8 mouse cellular contexts compared by ENCODE assay signal in the genomic region with DNA sequence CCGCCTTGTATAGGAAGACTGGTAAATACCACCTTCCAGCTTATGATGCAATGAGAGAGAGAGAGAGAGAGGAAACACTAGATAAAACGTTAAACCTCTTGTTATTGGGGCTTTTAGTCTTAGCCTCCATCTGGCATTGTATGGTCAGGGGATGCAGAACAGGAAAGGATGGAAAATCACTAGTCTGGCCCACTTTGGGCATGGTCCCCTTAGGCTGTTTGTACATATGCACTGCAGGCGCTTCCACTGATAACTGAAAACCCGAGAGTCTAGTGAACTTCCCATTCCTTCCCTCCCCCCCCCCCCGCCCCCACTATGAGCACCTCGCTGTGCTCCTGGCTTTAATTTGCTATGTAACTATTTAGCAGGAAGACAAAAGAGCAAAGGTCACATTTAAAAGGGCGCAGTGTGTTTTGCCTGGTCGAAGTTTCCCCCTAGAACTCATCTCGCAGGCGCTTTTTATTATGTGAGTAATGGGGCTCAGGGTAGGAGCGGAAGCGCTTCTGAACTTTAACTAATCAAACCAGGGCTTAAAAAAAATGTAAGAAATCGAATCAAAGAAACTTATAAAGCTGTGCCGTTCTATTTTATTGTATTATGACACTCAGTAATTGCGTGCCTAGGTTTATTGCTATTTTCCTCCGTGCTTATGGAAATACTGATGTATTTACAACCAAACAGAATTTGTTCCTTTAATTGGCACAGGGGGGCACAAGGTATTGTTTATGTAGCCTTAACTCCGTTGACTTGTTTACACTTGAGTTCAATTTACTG. TPM values are rescaled to one million over a fixed set of nuclear protein-coding genes. Genes with fewer than 3 reads are reported as not detected.
DNase-seq lines count a peak whose midpoint lies in the region; ATAC-seq and TF ChIP-seq lines count a peak whose summit lies in the region.

No protein-coding gene starts in this region.

- no peak for TF ChIP-seq CTCF in stomach, postnatal 0 days (IDR thresholded peaks at IDR 0.05; ENCODE audit: low read depth)

- TF ChIP-seq EP300 in stomach, postnatal 0 days (optimal IDR thresholded peaks at IDR 0.05): no peak

- no peak for DNase-seq in lung, postnatal 4 days
- DNase-seq in forelimb bud, embryonic 11.5 days (ENCODE audit: low read depth, low spot score): peak; percentile 92
- DNase-seq in liver, embryonic 13.5 days: no peak
- no peak for DNase-seq in stomach, postnatal 0 days (ENCODE audit: low spot score)
- DNase-seq in frontal cortex, postnatal 14 days (ENCODE audit: low spot score in 2 of 2): no peak
- DNase-seq in cerebellum, postnatal 36 days: no peak
- no peak for DNase-seq in left cerebral cortex, postnatal 10 days (ENCODE audit: extremely low spot score in 1 of 2, low spot score in 2 of 2)

- peak overlapping the region; percentile 16; the same call in 1 of the 2 replicates for H3K4me3 ChIP-seq in lung, embryonic 15.5 days
- H3K4me3 ChIP-seq in liver, embryonic 13.5 days (replicated peaks): peak overlapping the region; percentile 24
- H3K4me3 ChIP-seq in stomach, postnatal 0 days (ENCODE audit: low read depth, low read length): no peak overlapping the region

- intact Hi-C loops in left cerebral cortex, postnatal 10 days (cut with DNase I): no loop called here

- no peak overlapping the region for H3K9ac ChIP-seq in lung, embryonic 15.5 days
- H3K9ac ChIP-seq in liver, embryonic 13.5 days: no peak overlapping the region
- H3K9ac ChIP-seq in stomach, postnatal 0 days (ENCODE audit: low read length): no peak overlapping the region

- no peaks in the 10 kb centered on the region for H3K27me3 ChIP-seq in lung, embryonic 15.5 days
- no peaks in the 10 kb centered on the region for H3K27me3 ChIP-seq in liver, embryonic 13.5 days
- no peaks in the 10 kb centered on the region for H3K27me3 ChIP-seq in stomach, postnatal 0 days (ENCODE audit: control insufficient read depth, insufficient read depth, low read length)

- peak overlapping the region; percentile 42 for H3K27ac ChIP-seq in lung, embryonic 15.5 days
- peak overlapping the region; percentile 37; the same call in 1 of the 2 replicates for H3K27ac ChIP-seq in liver, embryonic 13.5 days
- no peak overlapping the region for H3K27ac ChIP-seq in stomach, postnatal 0 days (replicated peaks)

- H3K4me2 ChIP-seq in lung, embryonic 15.5 days: peak overlapping the region; percentile 43
- H3K4me2 ChIP-seq in liver, embryonic 13.5 days: peak overlapping the region; percentile 46
- H3K4me2 ChIP-seq in stomach, postnatal 0 days (replicated peaks; ENCODE audit: low read depth): peak overlapping the region; percentile 29

- H3K36me3 ChIP-seq in lung, embryonic 15.5 days: no peaks in the 10 kb centered on the region
- no peaks in the 10 kb centered on the region for H3K36me3 ChIP-seq in liver, embryonic 13.5 days
- no peaks in the 10 kb centered on the region for H3K36me3 ChIP-seq in stomach, postnatal 0 days (ENCODE audit: control insufficient read depth, insufficient read depth, low read length)

- peak; percentile 57; the same call in 1 of the 2 replicates for ATAC-seq in lung, embryonic 15.5 days (ENCODE audit: borderline replicate concordance, extremely low read depth, low FRiP score, low TSS enrichment)
- ATAC-seq in liver, embryonic 13.5 days (ENCODE audit: low read depth): peak; percentile 60
- no peak for ATAC-seq in stomach, postnatal 0 days (ENCODE audit: low FRiP score, low TSS enrichment)

- peaks cover 23% of the 10 kb centered on the region for H3K4me1 ChIP-seq in lung, embryonic 15.5 days
- peaks cover 11% of the 10 kb centered on the region; the same call in 1 of the 2 replicates for H3K4me1 ChIP-seq in liver, embryonic 13.5 days (replicated peaks)
- no peaks in the 10 kb centered on the region for H3K4me1 ChIP-seq in stomach, postnatal 0 days (replicated peaks; ENCODE audit: control insufficient read depth, insufficient read depth)

- WGBS in lung, embryonic 15.5 days: 19% methylated on average over 17 of the region's 17 CpGs
- WGBS in liver, embryonic 13.5 days (ENCODE audit: insufficient replicate concordance): 21% methylated on average over 16 of the region's 17 CpGs
- WGBS in stomach, postnatal 0 days: 24% methylated on average over 17 of the region's 17 CpGs

- H3K9me3 ChIP-seq in lung, embryonic 15.5 days: no peaks in the 10 kb centered on the region
- no peaks in the 10 kb centered on the region for H3K9me3 ChIP-seq in liver, embryonic 13.5 days (replicated peaks)
- no peaks in the 10 kb centered on the region for H3K9me3 ChIP-seq in stomach, postnatal 0 days (ENCODE audit: control insufficient read depth, low read length)

RNA-seq across cellular contexts. Expression of a gene that starts 40.1 kb away (rescaled TPM):
- 24.3 and 25.0 TPM in 2 replicates for polyA plus RNA-seq in lung, embryonic 15.5 days (2015; fragmentation: Nextera tagmentation; extraction: Ambion mirVana)
- polyA plus RNA-seq in liver, embryonic 13.5 days (2015; fragmentation: Nextera tagmentation; extraction: Ambion mirVana): 2.2 and 3.2 TPM in 2 replicates
- polyA plus RNA-seq in stomach, postnatal 0 days (2015; fragmentation: Nextera tagmentation; extraction: Ambion mirVana): 10.4 and 10.7 TPM in 2 replicates
- 1 to 10 TPM; 1.9 to 2.0 TPM for total RNA-seq in left cerebral cortex, postnatal 10 days (2021)
